Mouse (Mus musculus) ES-E14 (cell line): ENCODE data around the gene Mpst. TPM values are rescaled to one million over a fixed set of nuclear protein-coding genes. Genes with fewer than 3 reads are reported as not detected.

Experiments
- DNase-seq: peaks from one replicate; pipeline ENCODE4 v3.0.0-alpha.2; 2013; ENCODE audit warnings: low read depth, low spot score
- H3K27ac ChIP-seq: 2 replicates; pipeline ENCODE4 v1.5.1; 2012; ENCODE audit warnings: low read depth, mild to moderate bottlenecking, low read length, moderate library complexity, mixed read lengths; ENCODE audit not compliant: poor library complexity, insufficient read depth, severe bottlenecking
- H3K36me3 ChIP-seq: 2 replicates; pipeline ENCODE4 v1.6.1; 2012; ENCODE audit warnings: mild to moderate bottlenecking, low read length, moderate library complexity, mixed read lengths; ENCODE audit not compliant: control insufficient read depth, poor library complexity, insufficient read depth, severe bottlenecking
- H3K4me1 ChIP-seq, 2 experiments: fragments of 150-350 bp in 1 of 2; sonication (generic) in 1 of 2; 2 replicates each; pipeline ENCODE4 v1.6.1; 2012; ENCODE audit warnings: low read length in 2 of 2, mild to moderate bottlenecking in 1 of 2, mixed read lengths in 1 of 2; ENCODE audit not compliant: control insufficient read depth in 2 of 2, insufficient read depth in 2 of 2, poor library complexity in 1 of 2
- H3K4me3 ChIP-seq, 2 experiments: fragments of 150-350 bp in 1 of 2; sonication (generic) in 1 of 2; 2 replicates each; pipeline ENCODE4 v1.5.1; 2012; ENCODE audit warnings: low read length in 2 of 2, low read depth in 1 of 2, mild to moderate bottlenecking in 1 of 2, mixed read lengths in 1 of 2; ENCODE audit not compliant: insufficient read depth in 1 of 2, poor library complexity in 1 of 2, severe bottlenecking in 1 of 2
- H3K9ac ChIP-seq: 2 replicates; pipeline ENCODE4 v1.6.1; 2012; ENCODE audit warnings: low read depth, mild to moderate bottlenecking, low read length, mixed read lengths; ENCODE audit not compliant: poor library complexity, insufficient read depth, severe bottlenecking
- H3K9me3 ChIP-seq: fragments of 150-350 bp; sonication (generic); 2 replicates; pipeline ENCODE4 v1.6.1; 2012; ENCODE audit warnings: low read depth, mild to moderate bottlenecking, low read length; ENCODE audit not compliant: control insufficient read depth, insufficient read depth
- CHD2 ChIP-seq: IDR thresholded peaks from 2 replicates; pipeline ENCODE4 v1.6.1; 2014; ENCODE audit warnings: mild to moderate bottlenecking, low read depth, low read length, inconsistent platforms
- HCFC1 ChIP-seq: IDR thresholded peaks from 2 replicates; pipeline ENCODE4 v1.6.1; 2012; ENCODE audit warnings: low read length, inconsistent platforms, borderline replicate concordance; ENCODE audit not compliant: insufficient read depth
- MAFK ChIP-seq: IDR thresholded peaks from 2 replicates; pipeline ENCODE4 v1.6.1; 2014; ENCODE audit warnings: mild to moderate bottlenecking, low read depth, low read length, inconsistent platforms; ENCODE audit not compliant: insufficient read depth
- ZC3H11A ChIP-seq: IDR thresholded peaks from 2 replicates; pipeline ENCODE4 v1.6.1; 2012; ENCODE audit warnings: low read depth, mild to moderate bottlenecking, inconsistent platforms, low read length, borderline replicate concordance
- ZNF384 ChIP-seq: IDR thresholded peaks from 2 replicates; pipeline ENCODE4 v1.6.1; 2012; ENCODE audit warnings: low read depth, low read length, inconsistent platforms
- in situ Hi-C, 2 experiments: fragments of 600-800 bp; cut with MboI; formaldehyde crosslinking; loops; one replicate each; pipeline ENCODE4 v1.15.1; 2025; ENCODE audit warnings: low sequenced_read_pairs in 2 of 2, inconsistent platforms in 1 of 2; ENCODE audit not compliant: unreplicated experiment in 2 of 2
- total RNA-seq: library from RNA; depleted of rRNA; stranded (reverse); fragments of 300-350 nt; gene quantifications from 2 replicates; pipeline ENCODE4 v1.2.3, GENCODE M21; 2012

The Mpst gene
- total RNA-seq, 1 experiment: 15.1 TPM

- Histone ChIP-seq H3K4me3 (no peak overlapping the region), H3K36me3 (peaks cover 13% of the 10 kb centered on the region; the same call in 1 of the 2 replicates), H3K4me1 (peaks cover 0 to 20% of the 10 kb centered on the region in 2 experiments; a peak in 2 of 4 replicates), H3K9me3 (no peaks in the 10 kb centered on the region), H3K27ac (no peak overlapping the region), H3K9ac (no peak overlapping the region)
- in situ Hi-C loops: no loop called here
- TF ChIP-seq ZC3H11A (peak; percentile 34; the same call in 1 of the 2 replicates), HCFC1 (no peak), CHD2 (no peak), ZNF384 (no peak), MAFK (no peak)
- DNase-seq: no peak
These were observed 28.8 kb downstream of the Mpst start for GRCm38 (mm10) chr15:78434896-78435520.

GRCm38 (mm10) chr15:78435681-78436080 lies 29.5 kb downstream of the Mpst start:
- in situ Hi-C loops: no loop called here
- Histone ChIP-seq H3K36me3 (peaks cover 13% of the 10 kb centered on the region; the same call in 1 of the 2 replicates), H3K9ac (no peak overlapping the region), H3K4me3 (no peak overlapping the region), H3K4me1 (peaks cover 0 to 20% of the 10 kb centered on the region in 2 experiments; a peak in 2 of 4 replicates), H3K27ac (no peak overlapping the region), H3K9me3 (no peaks in the 10 kb centered on the region)
- TF ChIP-seq MAFK (no peak), HCFC1 (no peak), ZC3H11A (no peak), CHD2 (no peak), ZNF384 (no peak)
- no peak for DNase-seq

DNA sequence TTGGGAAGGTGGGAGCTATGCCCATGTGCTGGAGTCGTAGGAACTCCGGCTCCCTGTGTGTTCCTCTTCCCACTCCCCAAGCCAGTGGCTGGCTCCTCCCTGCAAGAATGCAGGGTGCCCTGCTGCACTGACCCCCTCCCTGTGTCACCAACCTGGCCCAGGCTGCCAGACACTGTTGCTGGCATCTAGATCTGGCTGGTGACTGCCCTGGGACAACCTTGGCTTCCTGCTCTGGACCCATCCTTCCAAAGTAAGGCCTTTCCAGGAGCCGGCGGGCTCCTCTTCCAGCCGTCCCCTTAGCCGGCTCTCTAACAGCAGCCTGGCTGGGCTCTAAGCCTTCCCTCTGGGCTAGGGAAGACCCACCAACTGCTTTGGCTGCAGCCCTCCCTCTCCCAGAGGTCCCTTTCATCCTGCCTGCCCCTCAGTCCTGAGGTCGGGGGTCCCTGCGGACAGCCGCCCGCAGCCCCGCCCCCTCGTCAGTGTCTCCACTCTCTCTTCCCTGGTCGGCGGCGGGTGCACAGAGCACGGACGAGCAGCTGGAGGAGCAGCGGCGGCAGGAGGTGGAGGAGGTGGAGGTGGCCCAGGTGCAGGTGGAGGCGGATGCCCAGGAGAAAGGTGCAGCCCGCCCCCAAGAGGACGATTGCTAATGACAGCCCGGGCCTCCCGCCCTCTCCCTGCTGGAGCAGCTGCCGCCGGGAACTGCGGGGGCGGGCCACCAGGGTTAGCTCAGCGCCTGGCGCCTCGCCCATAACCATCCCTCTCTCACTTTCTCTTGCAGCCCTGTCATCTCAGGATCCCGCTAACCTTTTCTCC lies 30.4 kb downstream of the Mpst start:
- Histone ChIP-seq H3K36me3 (peaks cover 13% of the 10 kb centered on the region; the same call in 1 of the 2 replicates), H3K4me1 (peaks cover 0 to 19% of the 10 kb centered on the region in 2 experiments; a peak in 2 of 4 replicates), H3K4me3 (peak overlapping the region; percentile 28 to 44; a peak in 3 of 4 replicates), H3K9me3 (no peaks in the 10 kb centered on the region), H3K9ac (no peak overlapping the region), H3K27ac (no peak overlapping the region)
- no peak for DNase-seq
- TF ChIP-seq CHD2 (no peak), HCFC1 (no peak), ZNF384 (no peak), MAFK (no peak), ZC3H11A (no peak)
- in situ Hi-C loops: no loop called here

DNA sequence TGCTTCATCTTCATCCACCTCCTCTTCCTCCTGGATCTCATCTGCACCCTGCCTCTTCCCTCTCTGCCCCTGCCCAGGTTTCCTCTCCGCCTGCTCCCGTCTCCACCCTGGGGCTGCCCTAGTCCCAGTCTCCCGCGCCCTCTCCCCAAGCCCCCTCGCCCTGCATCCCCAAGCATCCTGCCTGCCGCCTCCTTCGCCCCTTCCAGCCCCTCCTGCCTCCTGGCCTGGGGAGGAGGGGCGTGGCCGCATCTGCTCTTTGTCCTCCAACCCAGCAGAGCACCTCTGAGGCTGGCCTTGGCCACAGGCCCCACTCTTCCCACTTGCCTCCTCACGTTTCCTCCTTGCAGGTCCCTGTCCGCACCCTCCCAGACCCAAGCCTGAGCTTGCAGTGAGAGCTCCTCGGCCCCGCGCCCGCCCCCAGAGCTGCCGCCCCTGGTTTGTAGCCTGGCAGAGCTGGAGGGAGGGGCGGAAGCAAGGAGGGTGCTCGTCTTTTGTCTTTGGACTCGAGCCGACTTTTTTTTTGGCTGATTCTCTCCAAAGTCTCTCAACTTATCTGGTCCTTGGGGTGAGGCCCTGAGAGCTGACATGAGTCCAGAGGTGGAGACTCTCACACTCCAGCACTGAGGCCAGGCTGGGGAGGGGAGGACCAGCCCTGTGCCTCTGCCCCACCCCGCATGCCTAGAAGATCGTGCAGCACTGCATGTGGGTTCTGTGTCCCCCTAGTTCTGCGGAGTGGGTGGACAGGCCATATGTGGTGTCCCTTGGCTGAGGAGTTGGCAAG lies 31.2 kb downstream of the Mpst start:
- H3K4me1 ChIP-seq: peaks cover 0 to 18% of the 10 kb centered on the region in 2 experiments; a peak in 2 of 4 replicates
- no peak overlapping the region for H3K27ac ChIP-seq

More for the DNA sequence above, 31.2 kb downstream of the Mpst start:
- peak overlapping the region; percentile 28 to 44; a peak in 3 of 4 replicates for H3K4me3 ChIP-seq
- H3K9ac ChIP-seq: no peak overlapping the region; the same call in 1 of the 2 replicates
- peaks cover 13% of the 10 kb centered on the region; the same call in 1 of the 2 replicates for H3K36me3 ChIP-seq
- no peak for TF ChIP-seq ZC3H11A
- no peak for TF ChIP-seq ZNF384
- TF ChIP-seq HCFC1: no peak
- TF ChIP-seq CHD2: no peak
- TF ChIP-seq MAFK: no peak
- in situ Hi-C loops: no loop called here
- no peaks in the 10 kb centered on the region for H3K9me3 ChIP-seq
- no peak for DNase-seq
